Mouse (Mus musculus) olfactory bulb, adult 2 months (tissue): ENCODE measurements around the gene Med27.

Experiments
- CTCF ChIP-seq: fragments of 200-500 bp; IDR thresholded peaks from 2 replicates; pipeline ENCODE4 v1.5.1; 2012; ENCODE audit warnings: low read depth, mild to moderate bottlenecking, low read length, moderate library complexity; ENCODE audit not compliant: insufficient read depth
- POLR2A ChIP-seq: fragments of 200-500 bp; IDR thresholded peaks from 2 replicates; pipeline ENCODE4 v1.6.1; 2012; ENCODE audit warnings: mild to moderate bottlenecking, low read depth, low read length, moderate library complexity; ENCODE audit not compliant: insufficient read depth

GRCm38 (mm10) chr2:29523918-29524811, 177.5 kb downstream of the Med27 start:
- TF ChIP-seq CTCF (no peak), POLR2A (no peak)
